Mouse (Mus musculus): Measurements from ENCODE around the gene Lias. TPM values are rescaled to one million over a fixed set of nuclear protein-coding genes. Genes with fewer than 3 reads are reported as not detected.

Gene Lias
- polyA plus RNA-seq, 2 experiments = 36.8 to 62.7 TPM

DNA sequence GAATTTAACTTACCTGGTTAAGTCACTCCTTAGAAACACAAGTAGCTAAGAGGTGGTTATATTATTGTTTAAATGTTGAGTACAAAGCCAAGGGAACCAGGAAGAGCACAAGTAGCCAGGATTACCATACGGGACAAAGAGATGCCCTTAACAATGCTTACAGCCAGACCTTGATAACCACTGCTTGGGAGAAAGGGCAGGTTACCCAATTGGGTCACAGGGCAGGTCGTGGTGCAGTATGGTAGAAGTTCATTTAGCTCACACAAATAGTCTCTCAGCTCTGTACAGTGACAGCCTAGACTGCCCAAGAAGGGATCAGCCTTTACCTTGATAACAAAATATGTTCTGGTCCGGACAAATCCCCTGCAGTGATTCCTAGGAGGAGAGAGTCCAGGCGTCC lies 57.6 kb downstream of the Lias start:
- no peak for TF ChIP-seq POLR2A (IDR thresholded peaks at IDR 0.05; ENCODE audit: borderline replicate concordance, extremely low read depth, insufficient read depth, insufficient read length)
- Histone ChIP-seq H3K9me3 (ENCODE audit: control insufficient read depth, low read length) (no peaks in the 10 kb centered on the region), H3K36me3 (ENCODE audit: control insufficient read depth, insufficient read depth, low read length) (peaks cover 27% of the 10 kb centered on the region), H3K27me3 (ENCODE audit: control insufficient read depth, insufficient read depth, low read length) (no peaks in the 10 kb centered on the region), H3K4me2 (replicated peaks; ENCODE audit: low read depth, low read length, severe bottlenecking) (no peak overlapping the region), H3K4me1 (ENCODE audit: control insufficient read depth, insufficient read depth, low read length) (no peaks in the 10 kb centered on the region), H3K9ac (ENCODE audit: low read depth, low read length, severe bottlenecking) (no peak overlapping the region), H3K27ac (replicated peaks; ENCODE audit: low read depth, low read length) (no peak overlapping the region), H3K4me3 (replicated peaks; ENCODE audit: low read length) (no peak overlapping the region)
- 85% methylated on average over 4 of the region's 4 CpGs for WGBS
- DNase-seq (ENCODE audit: low spot score) = no peak
- ATAC-seq (ENCODE audit: low FRiP score, low read depth) = no peak

DNA sequence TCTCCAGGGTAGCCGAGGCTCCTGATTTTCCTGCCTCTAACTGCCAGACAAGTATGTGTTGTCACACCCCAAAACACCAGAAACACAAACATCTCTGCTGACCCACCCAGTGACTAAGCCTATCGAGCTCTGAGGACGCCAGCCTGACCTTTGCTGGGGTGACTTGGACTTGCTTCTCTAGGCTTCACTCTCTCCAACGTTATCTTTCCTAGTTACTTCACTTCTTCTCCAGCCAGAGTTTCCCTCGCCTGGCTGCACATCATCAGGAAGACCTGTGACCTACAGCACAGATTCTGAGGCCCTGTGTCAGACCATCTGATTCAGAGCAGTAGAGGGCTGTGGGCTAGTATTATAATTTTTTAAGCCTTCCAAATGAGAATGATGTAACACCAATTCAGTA lies 63.5 kb downstream of the Lias start:
- H3K4me2 ChIP-seq (replicated peaks; ENCODE audit: low read depth, low read length, severe bottlenecking) = no peak overlapping the region
- no peak overlapping the region for H3K4me3 ChIP-seq (replicated peaks; ENCODE audit: low read length)
- H3K4me1 ChIP-seq (ENCODE audit: control insufficient read depth, insufficient read depth, low read length) = peaks cover 18% of the 10 kb centered on the region
- TF ChIP-seq POLR2A (IDR thresholded peaks at IDR 0.05; ENCODE audit: borderline replicate concordance, extremely low read depth, insufficient read depth, insufficient read length) = no peak
- ATAC-seq (ENCODE audit: low FRiP score, low read depth) (no peak), DNase-seq (ENCODE audit: low spot score) (no peak)
- no peak overlapping the region for H3K27ac ChIP-seq (replicated peaks; ENCODE audit: low read depth, low read length)
- WGBS = 64% methylated on average over 5 of the region's 5 CpGs
- H3K27me3 ChIP-seq (ENCODE audit: control insufficient read depth, insufficient read depth, low read length) = no peaks in the 10 kb centered on the region
- no peaks in the 10 kb centered on the region for H3K9me3 ChIP-seq (ENCODE audit: control insufficient read depth, low read length)
- H3K36me3 ChIP-seq (ENCODE audit: control insufficient read depth, insufficient read depth, low read length) = peaks cover 14% of the 10 kb centered on the region
- no peak overlapping the region for H3K9ac ChIP-seq (ENCODE audit: low read depth, low read length, severe bottlenecking)

DNA sequence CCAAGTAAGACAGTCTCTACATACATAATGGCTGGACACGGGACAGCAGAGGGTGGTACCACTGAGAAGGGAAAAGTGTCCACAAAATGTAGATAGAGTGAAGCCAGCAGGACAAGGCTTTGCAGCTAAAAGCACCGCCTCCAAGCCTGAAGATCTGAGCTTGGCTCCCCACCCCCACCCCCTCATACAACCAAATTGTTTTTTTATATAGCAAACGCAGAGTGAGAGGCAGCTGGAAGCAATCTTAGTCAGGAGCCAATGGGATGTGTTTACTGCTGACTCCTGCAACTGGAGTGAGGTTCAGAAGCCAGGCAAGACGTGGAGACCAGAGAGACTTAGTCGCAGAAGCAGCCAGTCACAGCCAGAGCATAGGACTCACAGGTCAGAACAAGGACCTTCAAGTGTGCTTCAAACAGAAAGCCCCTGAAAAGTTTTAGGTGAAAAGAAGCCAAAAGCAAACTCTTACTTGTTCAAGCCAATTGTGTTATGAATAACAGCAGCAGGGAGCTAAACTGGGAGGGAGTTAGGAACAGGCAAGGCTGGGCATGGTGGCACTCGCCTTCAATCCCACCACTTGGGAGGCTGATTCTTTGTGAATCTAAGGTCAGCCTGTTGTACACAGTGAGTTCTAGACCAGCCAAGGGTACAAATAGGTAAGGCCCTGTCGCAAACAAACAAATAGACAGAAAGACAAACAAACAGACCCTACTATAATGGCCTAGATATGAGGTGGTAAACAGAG lies 66.0 kb downstream of the Lias start:
- Histone ChIP-seq H3K27me3 (ENCODE audit: control insufficient read depth, insufficient read depth, low read length) (no peaks in the 10 kb centered on the region), H3K4me1 (ENCODE audit: control insufficient read depth, insufficient read depth, low read length) (peaks cover 18% of the 10 kb centered on the region), H3K36me3 (ENCODE audit: control insufficient read depth, insufficient read depth, low read length) (peaks cover 13% of the 10 kb centered on the region), H3K9ac (ENCODE audit: low read depth, low read length, severe bottlenecking) (peak overlapping the region; percentile 28; the same call in 1 of the 2 replicates), H3K4me2 (replicated peaks; ENCODE audit: low read depth, low read length, severe bottlenecking) (0 out of 2 replicates have a peak overlapping the region, but pooled peaks have one; percentile 19), H3K4me3 (replicated peaks; ENCODE audit: low read length) (no peak overlapping the region), H3K9me3 (ENCODE audit: control insufficient read depth, low read length) (no peaks in the 10 kb centered on the region), H3K27ac (replicated peaks; ENCODE audit: low read depth, low read length) (peak overlapping the region; percentile 88)
- ATAC-seq (ENCODE audit: low FRiP score, low read depth) (peak; percentile 88), DNase-seq (ENCODE audit: low spot score) (peak; percentile 77)
- WGBS = 31% methylated on average over 7 of the region's 7 CpGs
- peak; percentile 31; the same call in 1 of the 2 replicates for TF ChIP-seq POLR2A (IDR thresholded peaks at IDR 0.05; ENCODE audit: borderline replicate concordance, extremely low read depth, insufficient read depth, insufficient read length)

DNA sequence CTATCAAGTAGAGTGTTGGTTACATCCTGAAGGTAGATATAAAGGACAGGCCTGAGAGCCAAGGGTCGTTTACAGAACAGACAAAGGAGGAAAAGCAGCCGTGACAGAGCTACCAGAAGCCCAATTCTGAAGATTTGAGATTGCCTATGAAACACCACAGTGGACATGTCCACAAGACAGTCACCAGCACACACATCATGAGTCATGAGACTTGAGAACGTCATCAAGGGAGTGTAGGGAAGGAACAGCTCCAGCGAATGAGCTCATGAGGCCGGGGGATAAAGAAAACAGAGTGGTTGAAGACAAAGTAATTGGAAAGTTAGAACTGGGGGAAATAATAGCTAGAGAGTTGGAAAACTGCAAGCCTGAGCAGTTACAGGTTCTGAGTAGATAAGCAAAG lies 66.5 kb downstream of the Lias start:
- Histone ChIP-seq H3K9me3 (ENCODE audit: control insufficient read depth, low read length) (no peaks in the 10 kb centered on the region), H3K9ac (ENCODE audit: low read depth, low read length, severe bottlenecking) (0 out of 2 replicates have a peak overlapping the region, but pooled peaks have one; percentile 28), H3K4me1 (ENCODE audit: control insufficient read depth, insufficient read depth, low read length) (peaks cover 18% of the 10 kb centered on the region), H3K27ac (replicated peaks; ENCODE audit: low read depth, low read length) (peak overlapping the region; percentile 88), H3K36me3 (ENCODE audit: control insufficient read depth, insufficient read depth, low read length) (peaks cover 9% of the 10 kb centered on the region), H3K4me3 (replicated peaks; ENCODE audit: low read length) (no peak overlapping the region), H3K4me2 (replicated peaks; ENCODE audit: low read depth, low read length, severe bottlenecking) (no peak overlapping the region), H3K27me3 (ENCODE audit: control insufficient read depth, insufficient read depth, low read length) (no peaks in the 10 kb centered on the region)
- 45% methylated on average over 5 of the region's 5 CpGs for WGBS
- ATAC-seq (ENCODE audit: low FRiP score, low read depth) = no peak
- TF ChIP-seq POLR2A (IDR thresholded peaks at IDR 0.05; ENCODE audit: borderline replicate concordance, extremely low read depth, insufficient read depth, insufficient read length) = no peak
- no peak for DNase-seq (ENCODE audit: low spot score)

DNA sequence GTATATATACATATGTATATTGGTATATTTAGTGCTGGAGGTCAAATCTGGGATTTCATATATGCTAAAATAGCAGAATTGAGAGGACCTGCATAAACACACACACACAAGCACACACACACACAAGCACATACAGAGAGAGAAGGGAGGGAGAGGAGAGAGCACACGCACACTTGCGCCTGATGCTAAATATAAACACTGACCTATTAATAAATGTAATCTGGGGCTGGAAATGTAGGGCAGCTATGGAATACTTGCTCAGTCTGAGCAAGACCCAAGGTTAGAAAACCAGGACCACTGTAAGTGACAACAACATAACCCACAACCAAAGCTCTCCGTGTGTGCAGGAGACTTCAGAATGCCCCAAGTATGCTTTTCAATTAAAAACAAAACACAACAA lies 68.2 kb downstream of the Lias start:
- Histone ChIP-seq H3K27me3 (ENCODE audit: control insufficient read depth, insufficient read depth, low read length) (no peaks in the 10 kb centered on the region), H3K36me3 (ENCODE audit: control insufficient read depth, insufficient read depth, low read length) (peaks cover 10% of the 10 kb centered on the region), H3K4me2 (replicated peaks; ENCODE audit: low read depth, low read length, severe bottlenecking) (no peak overlapping the region), H3K9ac (ENCODE audit: low read depth, low read length, severe bottlenecking) (no peak overlapping the region), H3K4me3 (replicated peaks; ENCODE audit: low read length) (no peak overlapping the region), H3K4me1 (ENCODE audit: control insufficient read depth, insufficient read depth, low read length) (peaks cover 18% of the 10 kb centered on the region), H3K27ac (replicated peaks; ENCODE audit: low read depth, low read length) (no peak overlapping the region), H3K9me3 (ENCODE audit: control insufficient read depth, low read length) (no peaks in the 10 kb centered on the region)
- TF ChIP-seq POLR2A (IDR thresholded peaks at IDR 0.05; ENCODE audit: borderline replicate concordance, extremely low read depth, insufficient read depth, insufficient read length) = no peak
- DNase-seq (ENCODE audit: low spot score) (no peak), ATAC-seq (ENCODE audit: low FRiP score, low read depth) (no peak)
- WGBS = 93% methylated on average over 3 of the region's 3 CpGs

Other genes starting within 250 kb of the Lias start
- 11.9 and 12.4 TPM in 2 replicates for gene Wdr19, start 191.8 kb upstream of the Lias start, polyA plus RNA-seq (2012; rRNA removed)
- 8.4 and 11.4 TPM in 2 replicates for gene Wdr19, start 191.8 kb upstream of the Lias start, polyA plus RNA-seq (2014; fragmentation: Nextera tagmentation; extraction: Ambion mirVana)
- 40.1 and 50.1 TPM in 2 replicates for gene Rfc1, start 55.8 kb upstream of the Lias start, polyA plus RNA-seq (2012; rRNA removed)
- gene Rfc1, start 55.8 kb upstream of the Lias start, polyA plus RNA-seq (2014; fragmentation: Nextera tagmentation; extraction: Ambion mirVana) = 92.1 and 99.1 TPM in 2 replicates
- gene Klb, start 43.2 kb upstream of the Lias start, polyA plus RNA-seq (2012; rRNA removed) = 0.05 and 0.11 TPM in 2 replicates
- not detected in 2 replicates for gene Klb, start 43.2 kb upstream of the Lias start, polyA plus RNA-seq (2014; fragmentation: Nextera tagmentation; extraction: Ambion mirVana)
- gene Rpl9, start 53 bp upstream of the Lias start, polyA plus RNA-seq (2012; rRNA removed) = 912 and 1,134 TPM in 2 replicates
- 1,325 and 1,347 TPM in 2 replicates for gene Rpl9, start 53 bp upstream of the Lias start, polyA plus RNA-seq (2014; fragmentation: Nextera tagmentation; extraction: Ambion mirVana)
- gene Ugdh, start 44.5 kb downstream of the Lias start, polyA plus RNA-seq (2012; rRNA removed) = 83.8 and 98.8 TPM in 2 replicates
- gene Ugdh, start 44.5 kb downstream of the Lias start, polyA plus RNA-seq (2014; fragmentation: Nextera tagmentation; extraction: Ambion mirVana) = 125 and 127 TPM in 2 replicates
- gene Gm43552, start 101.3 kb downstream of the Lias start, polyA plus RNA-seq (2012; rRNA removed) = not detected in 2 replicates
- gene Gm43552, start 101.3 kb downstream of the Lias start, polyA plus RNA-seq (2014; fragmentation: Nextera tagmentation; extraction: Ambion mirVana) = not detected in 2 replicates
- gene Smim14, start 145.7 kb downstream of the Lias start, polyA plus RNA-seq (2012; rRNA removed) = 76.7 and 93.7 TPM in 2 replicates
- gene Smim14, start 145.7 kb downstream of the Lias start, polyA plus RNA-seq (2014; fragmentation: Nextera tagmentation; extraction: Ambion mirVana) = 137 and 138 TPM in 2 replicates
- 70.9 and 107 TPM in 2 replicates for gene Ube2k, start 145.7 kb downstream of the Lias start, polyA plus RNA-seq (2012; rRNA removed)
- gene Ube2k, start 145.7 kb downstream of the Lias start, polyA plus RNA-seq (2014; fragmentation: Nextera tagmentation; extraction: Ambion mirVana) = 134 and 137 TPM in 2 replicates